Mouse (Mus musculus) MEL (cell line): ENCODE data around the gene Efna2. TPM values are rescaled to one million over a fixed set of nuclear protein-coding genes. Genes with fewer than 3 reads are reported as not detected.

ENCODE experiments used
- DNase-seq: peaks from one replicate; pipeline ENCODE4 v3.0.0; 2011; ENCODE audit warnings: low read depth, low spot score
- H3K27ac ChIP-seq: 2 replicates; pipeline ENCODE4 v1.5.1; 2012; ENCODE audit warnings: low read depth, mild to moderate bottlenecking, control low read depth, low read length, moderate library complexity; ENCODE audit not compliant: control insufficient read depth
- H3K27me3 ChIP-seq, 2 experiments: fragments of 150-350 bp in 1 of 2; sonication (generic) in 1 of 2; 2 replicates each; pipeline ENCODE4 v1.6.1; 2012; ENCODE audit warnings: low read length in 2 of 2, mild to moderate bottlenecking in 2 of 2, improper control_type of control experiment in 1 of 2, moderate library complexity in 1 of 2; ENCODE audit not compliant: insufficient read depth in 2 of 2, control insufficient read depth in 1 of 2
- H3K36me3 ChIP-seq, 2 experiments: 2 replicates each; pipeline ENCODE4 v1.6.1; 2012 to 2014; ENCODE audit warnings: low read length in 2 of 2, improper control_type of control experiment in 1 of 2, inconsistent platforms in 1 of 2, mild to moderate bottlenecking in 1 of 2; ENCODE audit not compliant: insufficient read depth in 2 of 2, control insufficient read depth in 1 of 2
- H3K4me1 ChIP-seq, 2 experiments: fragments of 150-350 bp in 1 of 2; sonication (generic) in 1 of 2; 2 replicates each; pipeline ENCODE4 v1.6.1; 2012; ENCODE audit warnings: low read length in 2 of 2, improper control_type of control experiment in 1 of 2, mild to moderate bottlenecking in 1 of 2; ENCODE audit not compliant: insufficient read depth in 2 of 2, control insufficient read depth in 1 of 2
- H3K4me3 ChIP-seq, 2 experiments: fragments of 150-350 bp in 1 of 2; sonication (generic) in 1 of 2; 2 replicates each; pipeline ENCODE4 v1.5.1; 2012; ENCODE audit warnings: low read depth in 2 of 2, low read length in 2 of 2, mild to moderate bottlenecking in 2 of 2, moderate library complexity in 2 of 2, control low read depth in 1 of 2, improper control_type of control experiment in 1 of 2; ENCODE audit not compliant: control insufficient read depth in 1 of 2, insufficient read depth in 1 of 2
- H3K79me2 ChIP-seq: 2 replicates; pipeline ENCODE4 v1.6.1; 2012; ENCODE audit warnings: mild to moderate bottlenecking, low read length, moderate library complexity; ENCODE audit not compliant: control insufficient read depth, poor library complexity, insufficient read depth
- H3K9ac ChIP-seq: 2 replicates; pipeline ENCODE4 v1.6.1; 2012; ENCODE audit warnings: low read depth, mild to moderate bottlenecking, control low read depth, low read length, moderate library complexity; ENCODE audit not compliant: control insufficient read depth, poor library complexity, severe bottlenecking
- H3K9me3 ChIP-seq: fragments of 150-350 bp; sonication (generic); replicated peaks from 2 replicates; pipeline ENCODE4 v1.6.1; 2012; ENCODE audit warnings: mild to moderate bottlenecking, low read length, improper control_type of control experiment, moderate library complexity; ENCODE audit not compliant: insufficient read depth
- BHLHE40 ChIP-seq: IDR thresholded peaks from 2 replicates; pipeline ENCODE4 v1.6.1; 2012; ENCODE audit warnings: low read depth, mild to moderate bottlenecking, inconsistent platforms, low read length, improper control_type of control experiment, borderline replicate concordance
- E2F4 ChIP-seq: IDR thresholded peaks from 2 replicates; pipeline ENCODE4 v1.6.1; 2011; ENCODE audit warnings: low read depth, low read length, improper control_type of control experiment, borderline replicate concordance
- ETS1 ChIP-seq: IDR thresholded peaks from 2 replicates; pipeline ENCODE4 v1.6.1; 2012; ENCODE audit warnings: low read depth, mild to moderate bottlenecking, inconsistent platforms, low read length, improper control_type of control experiment, moderate library complexity
- GABPA ChIP-seq: IDR thresholded peaks from 2 replicates; pipeline ENCODE4 v1.6.1; 2012; ENCODE audit warnings: low read depth, mild to moderate bottlenecking, inconsistent platforms, low read length, improper control_type of control experiment, moderate library complexity
- GATA1 ChIP-seq: IDR thresholded peaks from 2 replicates; pipeline ENCODE4 v1.6.1; 2011; ENCODE audit warnings: low read depth, low read length, improper control_type of control experiment
- JUND ChIP-seq: IDR thresholded peaks from 2 replicates; pipeline ENCODE4 v1.6.1; 2011; ENCODE audit warnings: low read depth, mild to moderate bottlenecking, improper control_type of control experiment, low read length
- KAT2A ChIP-seq: conservative IDR thresholded peaks from 2 replicates; pipeline ENCODE4 v1.6.1; 2012; ENCODE audit warnings: low read depth, low read length, improper control_type of control experiment, inconsistent platforms
- MEF2A ChIP-seq: IDR thresholded peaks from 2 replicates; pipeline ENCODE4 v1.6.1; 2014; ENCODE audit warnings: low read depth, mild to moderate bottlenecking, inconsistent platforms, low read length, improper control_type of control experiment; ENCODE audit not compliant: poor library complexity, insufficient replicate concordance, severe bottlenecking; ENCODE audit errors: extremely low read depth
- MYB ChIP-seq: IDR thresholded peaks from 2 replicates; pipeline ENCODE4 v1.6.1; 2011; ENCODE audit warnings: mild to moderate bottlenecking, low read depth, low read length, improper control_type of control experiment
- NELFE ChIP-seq: IDR thresholded peaks from 2 replicates; pipeline ENCODE4 v1.6.1; 2011; ENCODE audit warnings: low read depth, low read length, improper control_type of control experiment
- NRF1 ChIP-seq: IDR thresholded peaks from 2 replicates; pipeline ENCODE4 v1.6.1; 2014; ENCODE audit warnings: low read depth, mild to moderate bottlenecking, inconsistent platforms, low read length, improper control_type of control experiment, moderate library complexity; ENCODE audit not compliant: poor library complexity, insufficient read depth, severe bottlenecking
- POLR2A ChIP-seq, 2 experiments: IDR thresholded peaks; 2 replicates each; pipeline ENCODE4 v1.6.1; 2011 to 2012; ENCODE audit warnings: low read length in 2 of 2, mild to moderate bottlenecking in 2 of 2, control low read depth in 1 of 2, improper control_type of control experiment in 1 of 2, low read depth in 1 of 2, moderate library complexity in 1 of 2; ENCODE audit not compliant: control insufficient read depth in 1 of 2, insufficient read depth in 1 of 2, poor library complexity in 1 of 2
- POLR2AphosphoS2 ChIP-seq: IDR thresholded peaks from 2 replicates; pipeline ENCODE4 v1.6.1; 2011; ENCODE audit warnings: low read length, improper control_type of control experiment
- POLR2AphosphoS5 ChIP-seq: IDR thresholded peaks from 2 replicates; pipeline ENCODE4 v1.6.1; 2012; ENCODE audit warnings: low read depth, borderline replicate concordance, mild to moderate bottlenecking, inconsistent platforms, low read length, moderate library complexity, mixed read lengths
- RAD21 ChIP-seq: IDR thresholded peaks from 2 replicates; pipeline ENCODE4 v1.6.1; 2011; ENCODE audit warnings: mild to moderate bottlenecking, low read depth, low read length, improper control_type of control experiment
- RCOR1 ChIP-seq: IDR thresholded peaks from 2 replicates; pipeline ENCODE4 v1.6.1; 2012; ENCODE audit warnings: low read depth, mild to moderate bottlenecking, inconsistent platforms, low read length, improper control_type of control experiment
- SMC3 ChIP-seq: IDR thresholded peaks from 2 replicates; pipeline ENCODE4 v1.6.1; 2011; ENCODE audit warnings: low read depth, low read length, improper control_type of control experiment
- TAL1 ChIP-seq: IDR thresholded peaks from 2 replicates; pipeline ENCODE4 v1.6.1; 2012; ENCODE audit warnings: mild to moderate bottlenecking, inconsistent platforms, low read length, moderate library complexity, mixed read lengths
- TBP ChIP-seq: IDR thresholded peaks from 2 replicates; pipeline ENCODE4 v1.8.0; 2011; ENCODE audit warnings: low read depth, low read length, improper control_type of control experiment
- TCF12 ChIP-seq: IDR thresholded peaks from 2 replicates; pipeline ENCODE4 v1.6.1; 2014; ENCODE audit warnings: low read depth, mild to moderate bottlenecking, inconsistent platforms, low read length, improper control_type of control experiment, moderate library complexity
- ZKSCAN1 ChIP-seq: IDR thresholded peaks from 2 replicates; pipeline ENCODE4 v1.6.1; 2012; ENCODE audit warnings: low read depth, mild to moderate bottlenecking, inconsistent platforms, low read length, improper control_type of control experiment, moderate library complexity
- ZMIZ1 ChIP-seq: IDR thresholded peaks from 2 replicates; pipeline ENCODE4 v1.6.1; 2012; ENCODE audit warnings: low read depth, mild to moderate bottlenecking, inconsistent platforms, low read length, improper control_type of control experiment, moderate library complexity
- polyA plus RNA-seq, 2 experiments: library from polyadenylated mRNA; stranded (reverse) in 1 of 2; unstranded in 1 of 2; fragments of >175 nt in 1 of 2; fragments of >200 nt in 1 of 2; gene quantifications; 2 replicates each; pipeline versions ENCODE4 v1.2.1 to v1.2.4; 2012; ENCODE audit warnings: low replicate concordance in 2 of 2, low read depth in 1 of 2; ENCODE audit not compliant: insufficient read length in 2 of 2, insufficient read depth in 1 of 2, missing spikeins in 1 of 2
- total RNA-seq: library from RNA; depleted of rRNA; stranded (reverse); fragments of 300-350 nt; gene quantifications from 2 replicates; pipeline ENCODE4 v1.2.3, GENCODE M21; 2012

Gene Efna2
- total and polyA plus RNA-seq, 3 experiments = 0.12 to 2.8 TPM; not detected in 1

DNA sequence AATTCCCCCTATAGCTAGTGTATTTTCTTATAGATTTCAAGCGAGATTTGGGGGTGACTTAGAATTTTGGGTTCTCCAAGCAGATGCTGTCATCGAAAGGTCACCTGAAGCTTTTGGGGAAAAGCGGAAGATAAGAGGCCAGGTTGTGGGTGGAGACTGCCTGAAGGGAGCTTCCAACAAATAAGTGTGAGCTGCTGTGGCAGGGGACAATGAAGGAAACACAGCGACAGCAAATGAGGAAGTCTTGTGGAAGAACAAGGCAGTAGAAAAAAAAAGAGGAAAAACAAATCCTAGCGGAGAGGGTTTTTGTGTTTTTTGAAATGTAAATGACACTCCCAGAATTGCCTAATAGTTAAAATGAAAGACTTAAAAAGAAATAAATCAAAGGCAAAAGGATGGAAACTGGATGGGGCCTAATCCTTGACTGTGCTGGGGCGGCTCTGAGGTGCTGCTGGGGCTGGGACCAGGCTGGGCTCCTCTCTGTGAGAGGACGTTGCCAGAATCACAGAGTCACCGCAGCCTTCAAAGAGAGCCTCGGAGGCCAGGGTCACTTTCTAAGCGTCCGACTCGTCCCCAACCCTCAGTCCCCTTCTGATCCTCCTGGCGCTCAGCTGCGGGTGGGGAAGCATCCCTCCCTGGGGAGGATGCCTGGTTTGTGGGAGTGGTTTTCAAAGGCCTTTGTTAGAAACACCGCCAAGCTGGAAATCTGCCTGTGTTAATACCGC lies 35.9 kb downstream of the Efna2 start:
- TF ChIP-seq E2F4 = no peak
- TF ChIP-seq GATA1 = no peak
- no peak for TF ChIP-seq JUND
- no peak for TF ChIP-seq ETS1
- no peak for TF ChIP-seq ZMIZ1
- TF ChIP-seq BHLHE40 = no peak
- no peak for TF ChIP-seq POLR2AphosphoS5
- no peak for TF ChIP-seq POLR2AphosphoS2
- no peak for TF ChIP-seq RAD21
- no peak for TF ChIP-seq TBP
- TF ChIP-seq POLR2A (IDR thresholded peaks at IDR 0.05; ENCODE audit: control insufficient read depth in 1 of 2, insufficient read depth in 1 of 2, low read depth in 1 of 2, low read length in 2 of 2, poor library complexity in 1 of 2) = no peak
- TF ChIP-seq, all 39 proteins: peak for 0
- no peaks in the 10 kb centered on the region for H3K9me3 ChIP-seq
- no peaks in the 10 kb centered on the region for H3K4me1 ChIP-seq
- DNase-seq = no peak
- no peaks in the 10 kb centered on the region for H3K36me3 ChIP-seq
- no peak overlapping the region for H3K4me3 ChIP-seq
- peaks cover 3 to 4% of the 10 kb centered on the region in 2 experiments; a peak in 2 of 4 replicates for H3K27me3 ChIP-seq
- no peak overlapping the region for H3K9ac ChIP-seq
- no peaks in the 10 kb centered on the region for H3K79me2 ChIP-seq
- H3K27ac ChIP-seq = no peak overlapping the region

DNA sequence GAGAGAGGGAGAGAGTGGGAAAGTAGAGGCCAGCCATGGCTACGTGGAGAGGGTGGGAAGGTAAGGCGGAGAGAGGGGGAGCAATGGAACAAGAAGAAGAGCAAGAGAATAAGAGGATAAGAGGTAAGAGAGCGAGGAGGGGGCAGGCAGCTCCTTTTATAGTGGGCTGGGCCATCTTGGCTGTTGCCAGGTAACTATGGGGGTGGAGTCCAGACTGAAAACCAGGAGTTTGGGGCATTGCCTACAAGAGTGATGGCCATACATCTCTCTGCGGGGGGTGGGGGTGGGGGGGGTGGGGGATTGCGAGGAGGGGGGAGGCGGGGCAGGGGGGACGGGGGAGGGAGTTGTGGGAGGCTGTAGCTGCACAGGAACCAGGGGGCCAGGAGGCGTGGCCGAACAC lies 41.4 kb downstream of the Efna2 start:
- peaks cover 3 to 4% of the 10 kb centered on the region in 2 experiments; a peak in 2 of 4 replicates for H3K27me3 ChIP-seq
- no peaks in the 10 kb centered on the region for H3K9me3 ChIP-seq
- DNase-seq = no peak
- H3K36me3 ChIP-seq = no peaks in the 10 kb centered on the region; a peak in 1 of 4 replicates
- no peak overlapping the region for H3K27ac ChIP-seq
- no peaks in the 10 kb centered on the region for H3K79me2 ChIP-seq
- TF ChIP-seq ZMIZ1 (no peak), TAL1 (no peak), TCF12 (no peak), GABPA (no peak), NELFE (no peak), SMC3 (no peak), NRF1 (no peak), POLR2A (IDR thresholded peaks at IDR 0.05; ENCODE audit: control insufficient read depth in 1 of 2, insufficient read depth in 1 of 2, low read depth in 1 of 2, low read length in 2 of 2, poor library complexity in 1 of 2) (no peak), MYB (no peak), POLR2AphosphoS2 (no peak), RCOR1 (no peak), ETS1 (no peak), KAT2A (no peak), ZKSCAN1 (no peak), MEF2A (no peak), JUND (no peak)
- TF ChIP-seq, all 39 proteins: peak for 0
- Histone ChIP-seq H3K4me3 (no peak overlapping the region), H3K4me1 (peaks cover 0 to 8% of the 10 kb centered on the region in 2 experiments; a peak in 2 of 4 replicates), H3K9ac (no peak overlapping the region)
